Mouse (Mus musculus): ENCODE data around the gene Dgcr8.

GRCm38 (mm10) chr16:18321443-18321842 lies 32.4 kb upstream of the Dgcr8 start:
- TF ChIP-seq CTCF (IDR thresholded peaks at IDR 0.05; ENCODE audit: borderline replicate concordance, control insufficient read depth, extremely low read depth, insufficient read depth, low read length, poor library complexity), result no peak
- no peak for TF ChIP-seq POLR2A (IDR thresholded peaks at IDR 0.05; ENCODE audit: control insufficient read depth, extremely low read depth, insufficient read depth, low read length, poor library complexity)
